Mouse (Mus musculus) limb, embryonic 12.5 days (tissue): ENCODE measurements around the gene Sim2. TPM values are rescaled to one million over a fixed set of nuclear protein-coding genes. Genes with fewer than 3 reads are reported as not detected.

Source experiments
- ATAC-seq: fragments of 200-750 bp; cut with Nextera tagmentation; 2 replicates; pipeline ENCODE4 v1.8.0; 2017; ENCODE audit warnings: low read depth, moderate TSS enrichment; ENCODE audit not compliant: insufficient number of reproducible peaks, insufficient read depth, low FRiP score, low TSS enrichment
- H3K27ac ChIP-seq: fragments of 300-500 bp; sonication (generic); 2 replicates; pipeline ENCODE4 v1.5.1; 2016; ENCODE audit warnings: mild to moderate bottlenecking, moderate library complexity
- H3K27me3 ChIP-seq: fragments of 300-500 bp; sonication (generic); 2 replicates; pipeline ENCODE4 v1.6.1; 2016; ENCODE audit warnings: mild to moderate bottlenecking, moderate library complexity
- H3K36me3 ChIP-seq: fragments of 300-500 bp; sonication (generic); 2 replicates; pipeline ENCODE4 v1.6.1; 2016; ENCODE audit warnings: mild to moderate bottlenecking, moderate library complexity
- H3K4me1 ChIP-seq: fragments of 300-500 bp; sonication (generic); replicated peaks from 2 replicates; pipeline ENCODE4 v1.6.1; 2016
- H3K4me2 ChIP-seq: fragments of 300-500 bp; sonication (generic); 2 replicates; pipeline ENCODE4 v1.6.1; 2016; ENCODE audit warnings: mild to moderate bottlenecking, moderate library complexity
- H3K4me3 ChIP-seq: fragments of 300-500 bp; sonication (generic); replicated peaks from 2 replicates; pipeline ENCODE4 v1.5.1; 2016; ENCODE audit warnings: mild to moderate bottlenecking
- H3K9ac ChIP-seq: fragments of 300-500 bp; sonication (generic); replicated peaks from 2 replicates; pipeline ENCODE4 v1.6.1; 2016; ENCODE audit warnings: mild to moderate bottlenecking, moderate library complexity
- H3K9me3 ChIP-seq: fragments of 300-500 bp; sonication (generic); 2 replicates; pipeline ENCODE4 v1.6.1; 2016; ENCODE audit warnings: mild to moderate bottlenecking, moderate library complexity
- WGBS: fragments of 180-500 bp; shearing (Covaris S2); methylation state at CpG from one replicate; pipeline ENCODE4 v1.1.7; 2016; 5-methylcytosine and 5-hydroxymethylcytosine counted together
- polyA plus RNA-seq: library from polyadenylated mRNA; unstranded; fragments of >200 nt; fragmentation: Nextera tagmentation; extraction: Ambion mirVana; gene quantifications from 2 replicates; pipeline ENCODE4 v1.2.1, GENCODE M21; 2016

Gene Sim2
- polyA plus RNA-seq, 1 experiment from 2014 or later = 2.0 TPM

DNA sequence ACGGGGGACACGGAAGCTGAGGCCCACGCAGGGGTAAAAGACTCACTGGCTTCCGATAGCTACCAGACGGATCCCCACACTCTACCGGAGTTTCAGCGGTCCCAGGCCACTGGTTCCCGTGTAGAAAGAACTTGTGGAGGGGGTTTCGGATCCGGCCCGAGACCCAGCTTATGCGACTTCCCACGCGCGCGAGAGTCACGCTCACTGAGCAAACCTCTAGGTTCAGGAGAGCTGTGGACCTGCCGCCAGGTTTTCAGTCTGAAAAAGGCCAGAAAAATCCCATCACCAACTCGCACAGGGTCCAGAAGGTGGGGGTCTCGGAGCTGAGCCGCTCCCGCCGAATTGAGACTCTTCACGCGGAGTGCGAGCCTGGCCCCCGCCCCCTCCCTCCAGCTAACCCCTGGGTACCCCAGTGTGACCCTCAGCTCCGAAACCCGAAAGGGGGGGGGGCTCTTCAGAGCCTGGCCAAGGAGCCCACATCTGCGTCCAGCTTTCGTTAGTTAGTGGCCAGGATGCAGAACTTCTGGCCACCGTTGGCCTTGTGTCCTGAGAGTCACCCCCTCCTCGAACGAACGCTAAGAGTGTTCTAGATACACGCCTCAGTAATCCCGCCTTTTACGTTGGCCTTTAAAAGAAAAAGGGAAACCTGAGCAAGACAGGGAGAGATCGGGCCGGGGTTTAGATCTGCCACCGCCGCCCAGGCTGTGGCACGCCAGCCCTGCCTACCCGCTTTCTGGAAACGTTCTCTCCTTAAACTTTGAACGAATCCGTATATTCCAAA, 5.5 kb upstream of the Sim2 start:
- Histone ChIP-seq H3K9me3 (0 out of 2 replicates have a peak, but pooled peaks cover 3% of the 10 kb centered on the region), H3K4me3 (peak overlapping the region; percentile 18), H3K4me2 (peak overlapping the region; percentile 41), H3K36me3 (no peaks in the 10 kb centered on the region), H3K27me3 (peaks cover 94% of the 10 kb centered on the region), H3K9ac (no peak overlapping the region), H3K27ac (no peak overlapping the region), H3K4me1 (peaks cover 7% of the 10 kb centered on the region)
- under 1% methylated on average over 47 of the region's 47 CpGs for WGBS
- no peak; the same call in 1 of the 2 replicates for ATAC-seq

DNA sequence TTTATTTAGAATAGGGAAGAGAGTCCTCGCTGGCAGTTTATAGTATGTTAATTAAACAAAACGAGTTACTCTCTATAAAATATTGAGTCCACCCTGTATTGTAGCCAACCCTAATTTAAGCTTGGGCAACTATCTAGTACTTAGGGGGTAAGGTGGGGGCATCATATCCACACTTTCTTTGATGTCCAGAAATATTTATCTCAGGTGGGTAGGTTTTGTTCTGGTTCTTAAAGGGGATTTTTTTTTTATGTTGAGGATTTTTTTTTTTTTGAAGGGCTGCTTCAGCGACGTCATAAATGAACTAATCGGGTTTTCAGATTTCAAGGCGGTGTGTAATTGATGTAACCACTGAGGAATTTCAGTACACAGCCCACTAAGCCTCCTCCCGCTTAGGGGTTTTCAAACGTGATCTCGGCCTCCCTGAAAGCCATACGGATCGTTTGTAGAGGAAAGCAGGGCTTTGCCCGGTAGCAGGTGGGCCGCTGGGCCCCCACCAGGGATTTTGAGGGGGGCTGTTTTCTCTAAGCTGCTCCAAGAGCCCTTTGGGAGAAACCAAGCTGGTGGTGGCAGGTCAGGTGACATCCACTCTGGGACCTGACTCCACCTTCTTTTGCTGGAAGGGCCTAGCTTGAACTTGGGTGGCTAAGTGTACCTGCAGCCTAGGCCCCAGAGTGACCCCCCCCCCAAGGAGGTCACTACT, 4.7 kb upstream of the Sim2 start:
- H3K27me3 ChIP-seq = peaks cover 98% of the 10 kb centered on the region
- WGBS = 1% methylated on average over 13 of the region's 13 CpGs
- H3K4me2 ChIP-seq = peak overlapping the region; percentile 41; the same call in 1 of the 2 replicates
- no peak for ATAC-seq
- no peak overlapping the region for H3K27ac ChIP-seq
- H3K9ac ChIP-seq = no peak overlapping the region
- 0 out of 2 replicates have a peak, but pooled peaks cover 3% of the 10 kb centered on the region for H3K9me3 ChIP-seq
- H3K4me1 ChIP-seq = peaks cover 14% of the 10 kb centered on the region
- H3K4me3 ChIP-seq = no peak overlapping the region
- H3K36me3 ChIP-seq = no peaks in the 10 kb centered on the region

- H3K4me1 ChIP-seq = peaks cover 24% of the 10 kb centered on the region
- no peaks in the 10 kb centered on the region for H3K9me3 ChIP-seq
- no peak overlapping the region for H3K27ac ChIP-seq
- no peak overlapping the region for H3K4me3 ChIP-seq
- no peaks in the 10 kb centered on the region for H3K36me3 ChIP-seq
- H3K27me3 ChIP-seq = peaks cover 96% of the 10 kb centered on the region
- H3K4me2 ChIP-seq = no peak overlapping the region
- WGBS = 12% methylated on average over 5 of the region's 5 CpGs
- ATAC-seq = no peak
- no peak overlapping the region for H3K9ac ChIP-seq
Measured at GRCm38 (mm10) chr16:94081596-94081995, 3.1 kb upstream of the Sim2 start.

GRCm38 (mm10) chr16:94081996-94082708, 2.6 kb upstream of the Sim2 start:
- WGBS = 6% methylated on average over 8 of the region's 8 CpGs
- H3K9me3 ChIP-seq = no peaks in the 10 kb centered on the region
- H3K4me2 ChIP-seq = no peak overlapping the region
- H3K27ac ChIP-seq = no peak overlapping the region
- no peak overlapping the region for H3K9ac ChIP-seq
- no peaks in the 10 kb centered on the region for H3K36me3 ChIP-seq
- ATAC-seq = no peak
- H3K4me3 ChIP-seq = no peak overlapping the region
- peaks cover 96% of the 10 kb centered on the region for H3K27me3 ChIP-seq
- H3K4me1 ChIP-seq = peaks cover 27% of the 10 kb centered on the region

- peaks cover 96% of the 10 kb centered on the region for H3K27me3 ChIP-seq
- H3K4me3 ChIP-seq = peak overlapping the region; percentile 43; the same call in 1 of the 2 replicates
- H3K9ac ChIP-seq = no peak overlapping the region
- no peak for ATAC-seq
- WGBS = 2% methylated on average over 46 of the region's 46 CpGs
- H3K27ac ChIP-seq = no peak overlapping the region
- peaks cover 31% of the 10 kb centered on the region for H3K4me1 ChIP-seq
- peak overlapping the region; percentile 26 for H3K4me2 ChIP-seq
- no peaks in the 10 kb centered on the region for H3K36me3 ChIP-seq
- H3K9me3 ChIP-seq = no peaks in the 10 kb centered on the region
Measured at GRCm38 (mm10) chr16:94082960-94083847, 1.5 kb upstream of the Sim2 start.

- no peaks in the 10 kb centered on the region for H3K36me3 ChIP-seq
- peak overlapping the region; percentile 43 for H3K4me3 ChIP-seq
- peaks cover 30% of the 10 kb centered on the region for H3K4me1 ChIP-seq
- ATAC-seq = no peak
- under 1% methylated on average over 41 of the region's 41 CpGs for WGBS
- peaks cover 96% of the 10 kb centered on the region for H3K27me3 ChIP-seq
- H3K9me3 ChIP-seq = no peaks in the 10 kb centered on the region
- peak overlapping the region; percentile 26; the same call in 1 of the 2 replicates for H3K4me2 ChIP-seq
- H3K9ac ChIP-seq = no peak overlapping the region
- H3K27ac ChIP-seq = no peak overlapping the region
Measured at GRCm38 (mm10) chr16:94083848-94084525, 744 bp upstream of the Sim2 start.

DNA sequence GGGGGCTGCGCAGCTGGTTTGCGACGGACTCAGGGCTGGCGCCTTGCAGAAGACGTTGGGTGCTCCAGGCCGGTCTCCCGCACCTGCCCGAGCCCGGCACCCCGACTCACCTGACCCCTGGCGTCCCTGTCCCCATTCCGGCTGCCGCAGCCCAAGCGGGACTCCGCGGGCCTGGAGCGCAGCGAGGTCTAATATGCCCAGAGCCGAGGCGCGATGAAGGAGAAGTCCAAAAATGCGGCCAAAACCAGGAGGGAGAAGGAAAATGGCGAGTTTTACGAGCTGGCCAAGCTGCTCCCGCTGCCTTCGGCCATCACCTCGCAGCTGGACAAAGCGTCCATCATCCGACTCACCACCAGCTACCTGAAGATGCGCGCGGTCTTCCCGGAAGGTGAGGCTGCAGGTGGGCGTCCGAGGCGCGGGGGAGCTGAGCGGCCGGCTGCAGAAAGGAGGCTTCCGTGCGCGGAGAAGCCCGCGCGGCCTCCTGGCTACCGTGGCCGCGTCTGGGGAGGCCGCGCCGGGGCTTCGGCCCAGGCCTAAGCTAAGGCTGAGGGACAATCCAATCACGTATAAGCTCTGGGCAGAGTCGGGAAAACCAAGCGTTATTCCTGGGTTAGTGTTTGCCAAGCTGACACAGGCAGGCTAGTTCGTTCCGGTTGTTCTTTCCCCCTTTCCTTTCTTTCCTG, 1.0 kb downstream of the Sim2 start:
- Histone ChIP-seq H3K27me3 (peaks cover 97% of the 10 kb centered on the region), H3K36me3 (no peaks in the 10 kb centered on the region), H3K4me1 (peaks cover 25% of the 10 kb centered on the region), H3K27ac (no peak overlapping the region), H3K4me2 (peak overlapping the region; percentile 74), H3K4me3 (peak overlapping the region; percentile 43), H3K9me3 (no peaks in the 10 kb centered on the region), H3K9ac (peak overlapping the region; percentile 52)
- under 1% methylated on average over 57 of the region's 57 CpGs for WGBS
- ATAC-seq = no peak

- no peak for ATAC-seq
- 1% methylated on average over 50 of the region's 50 CpGs for WGBS
- Histone ChIP-seq H3K4me2 (peak overlapping the region; percentile 36), H3K4me3 (peak overlapping the region; percentile 28), H3K9me3 (no peaks in the 10 kb centered on the region), H3K36me3 (no peaks in the 10 kb centered on the region), H3K27me3 (peaks cover 97% of the 10 kb centered on the region), H3K4me1 (peaks cover 25% of the 10 kb centered on the region), H3K27ac (no peak overlapping the region), H3K9ac (peak overlapping the region; percentile 27; the same call in 1 of the 2 replicates)
Measured at GRCm38 (mm10) chr16:94086701-94087569, 2.2 kb downstream of the Sim2 start.

GRCm38 (mm10) chr16:94087570-94088225, 3.0 kb downstream of the Sim2 start:
- Histone ChIP-seq H3K36me3 (no peaks in the 10 kb centered on the region), H3K9me3 (no peaks in the 10 kb centered on the region), H3K4me3 (peak overlapping the region; percentile 28), H3K4me1 (peaks cover 25% of the 10 kb centered on the region), H3K9ac (0 out of 2 replicates have a peak overlapping the region, but pooled peaks have one; percentile 12), H3K27me3 (peaks cover 97% of the 10 kb centered on the region), H3K27ac (no peak overlapping the region), H3K4me2 (peak overlapping the region; percentile 36)
- WGBS = 3% methylated on average over 16 of the region's 16 CpGs
- ATAC-seq = no peak
